Mouse (Mus musculus) lung, adult 2 months (tissue): ENCODE data around the gene 1700013G24Rik. TPM values are rescaled to one million over a fixed set of nuclear protein-coding genes. Genes with fewer than 3 reads are reported as not detected.
A peak's percentile ranks its signal among the peaks of the same experiment; 100 is the strongest.

Experiments
- DNase-seq: peaks from one replicate; pipeline ENCODE4 v3.0.0; 2022
- H3K4me1 ChIP-seq: fragments of 200-500 bp; 2 replicates; pipeline ENCODE4 v1.6.1; 2011; ENCODE audit warnings: low read length; ENCODE audit not compliant: control insufficient read depth, insufficient read depth
- H3K4me3 ChIP-seq: fragments of 200-500 bp; replicated peaks from 2 replicates; pipeline ENCODE3; 2011; ENCODE audit warnings: low read depth, mild to moderate bottlenecking, control low read depth, low read length; ENCODE audit errors: extremely low read depth
- CTCF ChIP-seq: fragments of 200-500 bp; IDR thresholded peaks from 2 replicates; pipeline ENCODE4 v1.5.1; 2011; ENCODE audit warnings: mild to moderate bottlenecking, low read length, control low read depth; ENCODE audit not compliant: insufficient read depth
- POLR2A ChIP-seq: fragments of 200-500 bp; IDR thresholded peaks from 2 replicates; pipeline ENCODE4 v1.6.1; 2011; ENCODE audit warnings: low read depth, mild to moderate bottlenecking, control low read depth, low read length, borderline replicate concordance; ENCODE audit errors: extremely low read depth
- WGBS: fragments of 180-500 bp; shearing (Covaris S2); methylation state at CpG from one replicate; pipeline ENCODE4 v1.1.7; 2018; 5-methylcytosine and 5-hydroxymethylcytosine counted together
- polyA plus RNA-seq: library from polyadenylated mRNA; depleted of rRNA; stranded (reverse); fragments of >200 nt; gene quantifications from 2 replicates; pipeline ENCODE4 v1.2.3, GENCODE M21; 2012

The 1700013G24Rik gene
- polyA plus RNA-seq, 1 experiment = 0.15 TPM

- Histone ChIP-seq H3K4me3 (no peak overlapping the region), H3K4me1 (peaks cover 12% of the 10 kb centered on the region)
- no peak for DNase-seq
- no peak for TF ChIP-seq CTCF
- TF ChIP-seq POLR2A = no peak
- WGBS = 54% methylated on average over 18 of the region's 18 CpGs
These were observed 20.8 kb downstream of the 1700013G24Rik start for GRCm38 (mm10) chr4:137473701-137474388.

- TF ChIP-seq CTCF = no peak
- no peak for TF ChIP-seq POLR2A
- DNase-seq = no peak
- H3K4me1 ChIP-seq = peaks cover 15% of the 10 kb centered on the region
- 87% methylated on average over 7 of the region's 7 CpGs for WGBS
- H3K4me3 ChIP-seq = no peak overlapping the region
These were observed 21.6 kb downstream of the 1700013G24Rik start for GRCm38 (mm10) chr4:137474694-137475093.

GRCm38 (mm10) chr4:137475271-137476050 lies 22.4 kb downstream of the 1700013G24Rik start:
- 77% methylated on average over 13 of the region's 13 CpGs for WGBS
- H3K4me1 ChIP-seq = peaks cover 13% of the 10 kb centered on the region
- no peak overlapping the region for H3K4me3 ChIP-seq
- no peak for DNase-seq
- TF ChIP-seq CTCF (no peak), POLR2A (no peak)

- 26% methylated on average over 10 of the region's 10 CpGs for WGBS
- peaks cover 13% of the 10 kb centered on the region for H3K4me1 ChIP-seq
- TF ChIP-seq POLR2A = peak; percentile 17; the same call in 1 of the 2 replicates
- no peak for TF ChIP-seq CTCF
- DNase-seq = no peak
- H3K4me3 ChIP-seq = no peak overlapping the region
These were observed 23.1 kb downstream of the 1700013G24Rik start for GRCm38 (mm10) chr4:137476065-137476760.

GRCm38 (mm10) chr4:137476761-137477237 lies 23.7 kb downstream of the 1700013G24Rik start:
- DNase-seq = no peak
- Histone ChIP-seq H3K4me1 (peaks cover 13% of the 10 kb centered on the region), H3K4me3 (peak overlapping the region; percentile 6)
- TF ChIP-seq POLR2A = no peak; the same call in 1 of the 2 replicates
- no peak for TF ChIP-seq CTCF
- WGBS = 28% methylated on average over 17 of the region's 17 CpGs

- H3K4me3 ChIP-seq = no peak overlapping the region
- peaks cover 13% of the 10 kb centered on the region for H3K4me1 ChIP-seq
- DNase-seq = no peak
- no peak for TF ChIP-seq CTCF
- TF ChIP-seq POLR2A = no peak
- 68% methylated on average over 6 of the region's 6 CpGs for WGBS
These were observed 24.5 kb downstream of the 1700013G24Rik start for GRCm38 (mm10) chr4:137477611-137478010.

GRCm38 (mm10) chr4:137478306-137478705 lies 25.2 kb downstream of the 1700013G24Rik start:
- WGBS = 51% methylated on average over 5 of the region's 5 CpGs
- Histone ChIP-seq H3K4me3 (no peak overlapping the region), H3K4me1 (peaks cover 13% of the 10 kb centered on the region)
- no peak for DNase-seq
- no peak for TF ChIP-seq CTCF
- TF ChIP-seq POLR2A = no peak

GRCm38 (mm10) chr4:137479757-137480156 lies 26.7 kb downstream of the 1700013G24Rik start:
- Histone ChIP-seq H3K4me1 (peaks cover 17% of the 10 kb centered on the region), H3K4me3 (no peak overlapping the region)
- TF ChIP-seq POLR2A (no peak), CTCF (no peak)
- WGBS = 64% methylated on average over 6 of the region's 6 CpGs
- DNase-seq = no peak
